Mouse (Mus musculus) brain, embryonic 14.5 days (tissue): ENCODE results near the gene Fndc3b. TPM values are rescaled to one million over a fixed set of nuclear protein-coding genes. Genes with fewer than 3 reads are reported as not detected.

Experiments used
- DNase-seq: peaks from one replicate; pipeline ENCODE4 v3.0.0-alpha.2; 2011; ENCODE audit warnings: low read depth
- CTCF ChIP-seq: fragments of 200-500 bp; IDR thresholded peaks from 2 replicates; pipeline ENCODE4 v1.5.1; 2012; ENCODE audit warnings: inconsistent platforms, mild to moderate bottlenecking, moderate library complexity, borderline replicate concordance; ENCODE audit not compliant: insufficient read depth, insufficient read length; ENCODE audit errors: extremely low read depth
- POLR2A ChIP-seq: fragments of 200-500 bp; IDR thresholded peaks from 2 replicates; pipeline ENCODE4 v1.6.1; 2012; ENCODE audit warnings: mild to moderate bottlenecking, inconsistent platforms, borderline replicate concordance; ENCODE audit not compliant: poor library complexity, insufficient read depth, insufficient read length, severe bottlenecking; ENCODE audit errors: extremely low read depth
- polyA plus RNA-seq: library from polyadenylated mRNA; depleted of rRNA; stranded (reverse); fragments of >200 nt; gene quantifications from 2 replicates; pipeline ENCODE4 v1.2.3, GENCODE M21; 2012

Fndc3b gene
- polyA plus RNA-seq, 1 experiment: 10.9 TPM

GRCm38 (mm10) chr3:27705761-27706160, 5.3 kb downstream of the Fndc3b start:
- TF ChIP-seq CTCF (no peak), POLR2A (no peak)
- DNase-seq: no peak

DNA sequence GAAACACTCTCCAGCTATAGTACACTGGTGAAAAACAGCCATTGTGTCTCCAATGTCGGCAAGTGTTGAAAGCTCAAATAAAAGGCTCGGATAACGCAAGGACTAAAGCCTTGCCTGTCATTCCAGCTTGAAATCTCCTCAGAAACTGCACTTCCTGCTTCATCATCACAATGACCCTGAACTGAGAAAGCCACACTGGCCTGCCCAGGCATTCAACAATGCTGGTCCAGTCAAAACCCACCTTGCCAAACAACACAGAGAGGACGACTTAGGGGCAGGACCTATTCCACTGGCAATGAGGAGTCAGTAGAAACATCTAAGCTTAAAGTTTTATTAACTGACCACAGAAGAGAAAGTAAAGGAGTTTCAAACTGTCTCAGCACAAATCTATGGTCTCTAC, 6.1 kb downstream of the Fndc3b start:
- TF ChIP-seq POLR2A (no peak), CTCF (no peak)

DNA sequence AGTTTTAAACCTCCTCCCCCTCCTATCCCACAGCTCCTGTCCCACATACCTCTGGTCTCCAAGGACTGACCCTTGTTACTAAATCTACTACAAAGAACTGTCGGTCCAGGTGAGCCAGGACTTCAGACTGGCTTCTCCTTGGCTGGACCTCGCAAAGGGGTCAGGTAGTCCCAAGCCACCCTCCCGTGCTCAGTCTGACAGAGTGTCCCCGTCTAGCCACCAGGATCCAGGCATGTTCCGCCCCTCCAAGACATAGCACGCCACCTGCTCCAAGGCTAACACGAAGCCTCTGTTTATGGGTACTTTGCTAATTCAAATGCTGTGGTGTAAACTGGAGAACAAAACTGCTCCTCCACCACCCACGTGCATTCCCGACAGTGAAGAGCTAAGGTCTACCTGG, 6.5 kb downstream of the Fndc3b start:
- TF ChIP-seq POLR2A: no peak
- no peak for TF ChIP-seq CTCF
- DNase-seq: no peak

More for the DNA sequence above, 6.1 kb downstream of the Fndc3b start:
- DNase-seq: no peak

DNA sequence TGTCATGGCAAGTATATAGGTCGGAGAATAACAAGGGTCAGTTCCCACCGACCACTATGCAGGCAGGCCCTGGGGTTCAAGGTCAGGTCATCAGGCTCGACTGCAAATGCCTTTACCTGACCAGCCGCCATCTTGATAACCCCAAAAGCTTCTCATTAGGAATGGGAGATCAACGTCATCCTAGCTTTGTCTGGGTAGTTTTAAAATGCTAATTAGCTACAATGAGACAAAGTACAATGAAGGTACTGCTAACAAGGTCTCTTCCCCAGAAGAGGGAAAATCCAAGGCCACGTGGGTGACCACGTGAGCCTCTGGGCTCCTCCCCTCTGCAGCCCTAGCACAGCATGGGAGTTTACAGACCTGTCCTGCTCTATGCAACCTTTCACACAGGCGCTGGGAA, 7.6 kb downstream of the Fndc3b start:
- DNase-seq: no peak
- no peak for TF ChIP-seq POLR2A
- no peak for TF ChIP-seq CTCF

GRCm38 (mm10) chr3:27703081-27703480, 8.0 kb downstream of the Fndc3b start:
- no peak for TF ChIP-seq POLR2A
- DNase-seq: no peak

DNA sequence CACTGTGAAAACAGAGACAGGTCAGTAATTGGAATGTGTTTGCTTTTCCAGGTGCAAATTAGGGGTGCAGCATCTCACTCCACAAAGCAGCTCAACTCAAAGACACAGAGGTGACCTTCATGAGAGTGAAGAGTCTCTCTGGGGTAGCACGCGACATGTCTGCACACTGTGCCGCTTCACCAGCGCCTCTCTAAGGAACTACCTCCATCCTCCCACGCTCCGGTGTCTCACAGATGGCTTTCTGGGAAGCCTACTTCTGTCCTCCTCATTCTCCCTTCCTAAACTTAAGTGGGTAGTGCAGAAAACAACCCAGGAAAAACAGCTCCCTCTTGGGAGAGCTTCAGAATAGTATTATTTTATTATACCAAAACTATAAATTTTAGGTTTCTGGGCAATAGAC, 12.4 kb downstream of the Fndc3b start:
- DNase-seq: no peak
- TF ChIP-seq POLR2A: no peak
- TF ChIP-seq CTCF: no peak

GRCm38 (mm10) chr3:27696449-27696797, 14.7 kb downstream of the Fndc3b start:
- no peak for TF ChIP-seq CTCF
- no peak for TF ChIP-seq POLR2A
- DNase-seq: no peak

GRCm38 (mm10) chr3:27695612-27696448, 15.3 kb downstream of the Fndc3b start:
- TF ChIP-seq CTCF: no peak
- no peak for TF ChIP-seq POLR2A
- no peak for DNase-seq

DNA sequence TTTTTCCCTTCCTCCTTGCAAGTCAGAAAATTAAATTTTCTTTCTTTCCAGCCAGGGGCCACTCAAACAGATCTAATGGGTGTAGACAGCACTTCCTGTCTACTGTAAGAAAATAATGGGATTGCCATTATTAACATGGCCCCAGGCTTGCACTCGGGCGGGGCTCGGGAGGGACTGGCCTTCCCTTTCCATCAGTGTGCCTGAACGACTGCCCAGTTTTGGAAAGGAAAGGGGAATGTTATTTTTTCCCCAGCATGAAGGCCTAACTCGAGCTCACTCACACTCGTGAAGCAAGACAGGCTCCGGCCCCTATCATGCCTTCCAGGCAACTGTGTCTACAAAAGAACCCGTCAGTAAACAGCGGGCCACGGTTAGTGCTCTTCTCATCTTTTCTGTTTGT, 16.5 kb downstream of the Fndc3b start:
- no peak for DNase-seq
- no peak for TF ChIP-seq POLR2A

DNA sequence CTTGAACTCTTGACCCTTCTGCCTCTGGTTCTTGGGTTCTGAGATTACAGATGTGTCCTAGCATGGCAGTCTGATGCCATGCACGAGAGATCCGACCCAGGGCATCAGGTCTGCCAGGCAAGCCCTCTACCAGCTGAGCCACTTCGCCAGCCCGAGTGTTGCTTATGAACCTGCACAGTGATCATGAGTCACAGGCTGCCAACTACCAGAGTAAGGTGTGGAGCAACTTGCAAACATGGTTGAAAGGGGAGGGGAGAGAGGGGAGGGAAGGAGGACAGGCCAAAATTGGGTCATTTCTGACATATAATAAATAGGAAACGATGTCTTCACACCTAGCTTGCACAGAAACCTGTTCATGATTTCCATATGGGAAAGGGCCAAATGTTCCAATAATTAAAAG, 17.0 kb downstream of the Fndc3b start:
- TF ChIP-seq CTCF (no peak), POLR2A (no peak)
- no peak for DNase-seq

- DNase-seq: no peak
- no peak for TF ChIP-seq CTCF
- no peak for TF ChIP-seq POLR2A
Measured at GRCm38 (mm10) chr3:27691486-27692160, 19.5 kb downstream of the Fndc3b start.

GRCm38 (mm10) chr3:27690030-27690429, 21.1 kb downstream of the Fndc3b start:
- TF ChIP-seq POLR2A (no peak), CTCF (no peak)
- peak; percentile 69 for DNase-seq

- no peak for TF ChIP-seq CTCF
- peak; percentile 32 for DNase-seq
Measured at GRCm38 (mm10) chr3:27689149-27689865, 21.8 kb downstream of the Fndc3b start.
